Mouse (Mus musculus) liver, postnatal 0 days (tissue): ENCODE data around the gene Znhit1. TPM values are rescaled to one million over a fixed set of nuclear protein-coding genes. Genes with fewer than 3 reads are reported as not detected.

Experiments
- ATAC-seq: fragments of 200-750 bp; cut with Nextera tagmentation; 2 replicates; pipeline ENCODE4 v1.8.0; 2017; ENCODE audit warnings: mild to moderate bottlenecking, moderate library complexity
- DNase-seq: peaks from one replicate; pipeline ENCODE4 v3.0.0-alpha.2; 2016
- H3K27ac ChIP-seq: fragments of 300-500 bp; sonication (generic); 2 replicates; pipeline ENCODE4 v1.5.1; 2014; ENCODE audit warnings: antibody characterized with exemption, moderate library complexity, mild to moderate bottlenecking, low read depth
- H3K27me3 ChIP-seq: fragments of 300-500 bp; sonication (generic); 2 replicates; pipeline ENCODE4 v1.6.1; 2014; ENCODE audit warnings: low read length, control low read depth, mixed read lengths; ENCODE audit not compliant: insufficient read depth
- H3K36me3 ChIP-seq: fragments of 300-500 bp; sonication (generic); replicated peaks from 2 replicates; pipeline ENCODE4 v1.6.1; 2014; ENCODE audit warnings: mild to moderate bottlenecking, control low read depth, low read length, moderate library complexity, mixed read lengths; ENCODE audit not compliant: insufficient read depth
- H3K4me1 ChIP-seq: fragments of 300-500 bp; sonication (generic); 2 replicates; pipeline ENCODE4 v1.6.1; 2014; ENCODE audit warnings: antibody characterized with exemption, mild to moderate bottlenecking, control low read depth; ENCODE audit not compliant: insufficient read depth
- H3K4me2 ChIP-seq: fragments of 300-500 bp; sonication (generic); 2 replicates; pipeline ENCODE4 v1.6.1; 2014; ENCODE audit warnings: low read depth, mild to moderate bottlenecking, low read length, moderate library complexity, mixed read lengths
- H3K4me3 ChIP-seq: fragments of 300-500 bp; sonication (generic); 2 replicates; pipeline ENCODE4 v1.5.1; 2014; ENCODE audit warnings: low read depth, low read length
- H3K9ac ChIP-seq: fragments of 300-500 bp; sonication (generic); replicated peaks from 2 replicates; pipeline ENCODE4 v1.6.1; 2014; ENCODE audit warnings: mild to moderate bottlenecking, moderate library complexity
- H3K9me3 ChIP-seq: fragments of 300-500 bp; sonication (generic); 2 replicates; pipeline ENCODE4 v1.6.1; 2016; ENCODE audit warnings: mild to moderate bottlenecking, control low read depth, low read length, mixed read lengths
- CTCF ChIP-seq: sonication (generic); IDR thresholded peaks from 2 replicates; pipeline ENCODE4 v1.5.1; 2016; ENCODE audit warnings: antibody characterized with exemption, low read depth
- EP300 ChIP-seq: IDR thresholded peaks from 2 replicates; pipeline ENCODE4 v1.6.1; 2016; ENCODE audit warnings: antibody characterized with exemption, low read depth, mild to moderate bottlenecking
- WGBS: fragments of 180-500 bp; shearing (Covaris S2); extraction: QIAGEN DNeasy Blood & Tissue Kit; methylation state at CpG from one replicate; pipeline ENCODE4 v1.1.7; 2014; ENCODE audit not compliant: insufficient replicate concordance; 5-methylcytosine and 5-hydroxymethylcytosine counted together
- polyA plus RNA-seq: library from polyadenylated mRNA; unstranded; fragments of >200 nt; fragmentation: Nextera tagmentation; extraction: Ambion mirVana; gene quantifications from 2 replicates; pipeline ENCODE4 v1.2.1, GENCODE M21; 2015

Znhit1 gene
- polyA plus RNA-seq, 1 experiment from 2014 or later, result 44.1 TPM

GRCm38 (mm10) chr5:136979762-136980161 is 8.1 kb downstream of the Znhit1 start:
- Histone ChIP-seq H3K27me3 (no peaks in the 10 kb centered on the region), H3K27ac (peak overlapping the region; percentile 69), H3K9ac (no peak overlapping the region), H3K4me1 (no peaks in the 10 kb centered on the region), H3K4me3 (no peak overlapping the region), H3K36me3 (peaks cover 18% of the 10 kb centered on the region), H3K9me3 (no peaks in the 10 kb centered on the region), H3K4me2 (0 out of 2 replicates have a peak overlapping the region, but pooled peaks have one; percentile 2)
- TF ChIP-seq EP300 (no peak), CTCF (no peak)
- no peak for DNase-seq
- no peak for ATAC-seq
- WGBS, result 54% methylated on average over 2 of the region's 2 CpGs

GRCm38 (mm10) chr5:136977769-136978168 is 10.1 kb downstream of the Znhit1 start:
- Histone ChIP-seq H3K36me3 (peaks cover 9% of the 10 kb centered on the region), H3K9ac (no peak overlapping the region), H3K4me3 (peak overlapping the region; percentile 6; the same call in 1 of the 2 replicates), H3K4me1 (no peaks in the 10 kb centered on the region), H3K4me2 (0 out of 2 replicates have a peak overlapping the region, but pooled peaks have one; percentile 18), H3K27ac (peak overlapping the region; percentile 64), H3K9me3 (no peaks in the 10 kb centered on the region), H3K27me3 (no peaks in the 10 kb centered on the region)
- TF ChIP-seq CTCF, result no peak
- no peak for TF ChIP-seq EP300
- no peak for DNase-seq
- peak; percentile 26; the same call in 1 of the 2 replicates for ATAC-seq
- 40% methylated on average over 4 of the region's 4 CpGs for WGBS

- peak overlapping the region; percentile 2; the same call in 1 of the 2 replicates for H3K4me3 ChIP-seq
- H3K9ac ChIP-seq, result no peak overlapping the region
- no peaks in the 10 kb centered on the region for H3K9me3 ChIP-seq
- TF ChIP-seq EP300, result no peak
- TF ChIP-seq CTCF, result no peak
- H3K36me3 ChIP-seq, result no peaks in the 10 kb centered on the region
- WGBS, result 36% methylated on average over 8 of the region's 8 CpGs
- H3K27ac ChIP-seq, result no peak overlapping the region
- no peaks in the 10 kb centered on the region for H3K4me1 ChIP-seq
- no peaks in the 10 kb centered on the region for H3K27me3 ChIP-seq
- peak overlapping the region; percentile 55; the same call in 1 of the 2 replicates for H3K4me2 ChIP-seq
- ATAC-seq (no peak), DNase-seq (no peak)
Measured at GRCm38 (mm10) chr5:136973670-136974069, 14.2 kb downstream of the Znhit1 start.

GRCm38 (mm10) chr5:136970703-136971102 is 17.1 kb downstream of the Znhit1 start:
- Histone ChIP-seq H3K4me3 (no peak overlapping the region), H3K9ac (no peak overlapping the region), H3K27ac (no peak overlapping the region), H3K4me1 (peaks cover 13% of the 10 kb centered on the region), H3K36me3 (peaks cover 6% of the 10 kb centered on the region; the same call in 1 of the 2 replicates), H3K9me3 (no peaks in the 10 kb centered on the region), H3K27me3 (no peaks in the 10 kb centered on the region), H3K4me2 (no peak overlapping the region)
- ATAC-seq, result peak; percentile 66
- WGBS, result 44% methylated on average over 1 of the region's 1 CpGs
- no peak for TF ChIP-seq EP300
- TF ChIP-seq CTCF, result peak; percentile 95
- DNase-seq, result peak; percentile 85

- peaks cover 29% of the 10 kb centered on the region for H3K36me3 ChIP-seq
- DNase-seq (no peak), ATAC-seq (no peak)
- H3K9ac ChIP-seq, result no peak overlapping the region
- H3K4me2 ChIP-seq, result no peak overlapping the region
- no peak for TF ChIP-seq CTCF
- no peak for TF ChIP-seq EP300
- 0 out of 2 replicates have a peak overlapping the region, but pooled peaks have one; percentile 44 for H3K27ac ChIP-seq
- no peaks in the 10 kb centered on the region for H3K27me3 ChIP-seq
- H3K9me3 ChIP-seq, result no peaks in the 10 kb centered on the region
- peaks cover 38% of the 10 kb centered on the region for H3K4me1 ChIP-seq
- 61% methylated on average over 10 of the region's 10 CpGs for WGBS
- no peak overlapping the region for H3K4me3 ChIP-seq
Measured at GRCm38 (mm10) chr5:136967592-136967991, 20.2 kb downstream of the Znhit1 start.

GRCm38 (mm10) chr5:136966861-136967455 is 20.9 kb downstream of the Znhit1 start:
- no peaks in the 10 kb centered on the region for H3K27me3 ChIP-seq
- peak overlapping the region; percentile 44; the same call in 1 of the 2 replicates for H3K27ac ChIP-seq
- DNase-seq, result no peak
- no peak overlapping the region for H3K9ac ChIP-seq
- no peak overlapping the region for H3K4me3 ChIP-seq
- H3K4me2 ChIP-seq, result no peak overlapping the region
- peaks cover 38% of the 10 kb centered on the region for H3K4me1 ChIP-seq
- TF ChIP-seq CTCF (no peak), EP300 (no peak)
- ATAC-seq, result no peak
- WGBS, result 88% methylated on average over 4 of the region's 4 CpGs
- peaks cover 29% of the 10 kb centered on the region for H3K36me3 ChIP-seq
- H3K9me3 ChIP-seq, result no peaks in the 10 kb centered on the region
